Mouse (Mus musculus) olfactory bulb, adult 2 months (tissue): ENCODE data around the gene Selplg.

Source experiments
- CTCF ChIP-seq: fragments of 200-500 bp; IDR thresholded peaks from 2 replicates; pipeline ENCODE4 v1.5.1; 2012; ENCODE audit warnings: low read depth, mild to moderate bottlenecking, low read length, moderate library complexity; ENCODE audit not compliant: insufficient read depth
- POLR2A ChIP-seq: fragments of 200-500 bp; IDR thresholded peaks from 2 replicates; pipeline ENCODE4 v1.6.1; 2012; ENCODE audit warnings: mild to moderate bottlenecking, low read depth, low read length, moderate library complexity; ENCODE audit not compliant: insufficient read depth

- no peak for TF ChIP-seq CTCF
- no peak for TF ChIP-seq POLR2A
Observed at GRCm38 (mm10) chr5:113855117-113855516, 22.7 kb upstream of the Selplg start.
